Mouse (Mus musculus) myocyte (in vitro differentiated cells): ENCODE measurements around the gene Rnpepl1.

Experiments used
- CEBPB ChIP-seq: IDR thresholded peaks from 2 replicates; pipeline ENCODE4 v1.6.1; 2011; ENCODE audit warnings: mild to moderate bottlenecking, moderate library complexity; ENCODE audit not compliant: poor library complexity, insufficient read depth, severe bottlenecking
- E2F4 ChIP-seq: IDR thresholded peaks from one replicate; pipeline ENCODE4 v1.6.1; 2011; ENCODE audit warnings: mild to moderate bottlenecking, control low read depth, moderate library complexity; ENCODE audit not compliant: insufficient read depth
- MAX ChIP-seq: IDR thresholded peaks from one replicate; pipeline ENCODE4 v1.6.1; 2011; ENCODE audit warnings: low read depth, mild to moderate bottlenecking, control low read depth
- MYOD1 ChIP-seq, 3 experiments: IDR thresholded peaks; one replicate each; pipeline ENCODE4 v1.6.1; 2011; ENCODE audit warnings: control low read depth in 2 of 3, low read depth in 2 of 3, mild to moderate bottlenecking in 2 of 3, moderate library complexity in 1 of 3; ENCODE audit not compliant: insufficient read length in 2 of 3, control insufficient read depth in 1 of 3
- MYOG ChIP-seq, 3 experiments: IDR thresholded peaks; one replicate each; pipeline ENCODE4 v1.6.1; 2011; ENCODE audit warnings: control low read depth in 2 of 3, low read depth in 2 of 3, mild to moderate bottlenecking in 2 of 3; ENCODE audit not compliant: insufficient read length in 2 of 3, control insufficient read depth in 1 of 3, insufficient read depth in 1 of 3
- POLR2A ChIP-seq: IDR thresholded peaks from one replicate; pipeline ENCODE4 v1.6.1; 2011; ENCODE audit warnings: low read depth, mild to moderate bottlenecking, control low read depth, moderate library complexity; ENCODE audit not compliant: insufficient read length
- POLR2AphosphoS2 ChIP-seq: IDR thresholded peaks from one replicate; pipeline ENCODE4 v1.6.1; 2011; ENCODE audit warnings: low read depth, control low read depth; ENCODE audit not compliant: insufficient read length
- SRF ChIP-seq: IDR thresholded peaks from one replicate; pipeline ENCODE4 v1.6.1; 2011; ENCODE audit warnings: low read depth; ENCODE audit not compliant: control insufficient read depth, insufficient read length
- TCF12 ChIP-seq: IDR thresholded peaks from one replicate; pipeline ENCODE4 v1.6.1; 2011; ENCODE audit warnings: mild to moderate bottlenecking, control low read depth; ENCODE audit not compliant: poor library complexity, insufficient read depth, severe bottlenecking
- USF1 ChIP-seq: IDR thresholded peaks from one replicate; pipeline ENCODE4 v1.6.1; 2011; ENCODE audit warnings: low read depth, mild to moderate bottlenecking, control low read depth, moderate library complexity

GRCm38 (mm10) chr1:92909068-92909467, 1.5 kb upstream of the Rnpepl1 start:
- TF ChIP-seq POLR2A (no peak), MAX (no peak), POLR2AphosphoS2 (no peak), MYOD1 (IDR thresholded peaks at IDR 0.05; ENCODE audit: control insufficient read depth in 1 of 3, insufficient read length in 2 of 3, low read depth in 2 of 3) (no peak), USF1 (no peak), MYOG (IDR thresholded peaks at IDR 0.05; ENCODE audit: control insufficient read depth in 1 of 3, insufficient read depth in 1 of 3, insufficient read length in 2 of 3, low read depth in 2 of 3) (no peak), TCF12 (no peak), CEBPB (no peak), E2F4 (no peak), SRF (no peak)
